Comparison of ENCODE assay signal across 21 mouse cellular contexts in genomic region chr10:67249486-67249885, GRCm38 (mm10). TPM values are rescaled to one million over a fixed set of nuclear protein-coding genes. Genes with fewer than 3 reads are reported as not detected.
DNase-seq lines count a peak whose midpoint lies in the region; TF ChIP-seq lines count a peak whose summit lies in the region.
"Had no signal": no experiment of that assay in that cellular context is flagged by ENCODE, and none has a peak within 500 bp of the region (broad histone marks: within the 10 kb centered on the region; RNA-seq: fewer than 3 reads in every experiment).

No protein-coding gene starts in this region.

- H3K27ac ChIP-seq in layer of hippocampus, adult 2 months: peak overlapping the region; percentile 76
- H3K27ac ChIP-seq: embryonic facial prominence, embryonic 13.5 days; heart, embryonic 13.5 days; kidney, postnatal 0 days; midbrain, embryonic 13.5 days; neural tube, embryonic 15.5 days; stomach, embryonic 15.5 days had no signal

- no peak for TF ChIP-seq CTCF in layer of hippocampus, adult 2 months (conservative IDR thresholded peaks at IDR 0.05)

- DNase-seq in adrenal gland, adult (ENCODE audit: inconsistent age in 2 of 2, low spot score in 1 of 2): peak; percentile 68 to 86
- DNase-seq in adrenal gland, adult 18-20 months (ENCODE audit: low spot score in 2 of 2): no peak
- DNase-seq in layer of hippocampus, adult 2 months (ENCODE audit: low spot score in 2 of 2): peak; percentile 40 to 45
- DNase-seq in layer of hippocampus, postnatal 25 days (ENCODE audit: extremely low spot score in 1 of 2, low spot score in 1 of 2): no peak
- peak; percentile 26 for DNase-seq in lung, postnatal 25 days (ENCODE audit: low spot score)
- DNase-seq in lung, postnatal 4 days: no peak
- peak; percentile 27 for DNase-seq in skeletal muscle tissue, adult 2 months (ENCODE audit: low read depth, low spot score)
- no peak for DNase-seq in spleen, postnatal 14 days (ENCODE audit: low spot score in 2 of 2)
- DNase-seq: cerebellum, adult 9-10 months; forebrain, postnatal 0 days; heart, postnatal 4 days; liver; liver, postnatal 0 days; spleen, adult 18-20 months had no signal

- H3K4me3 ChIP-seq in layer of hippocampus, adult 2 months: no peak overlapping the region
- H3K4me3 ChIP-seq: embryonic facial prominence, embryonic 13.5 days; heart, embryonic 13.5 days; midbrain, embryonic 13.5 days; myocyte; neural tube, embryonic 15.5 days; stomach, embryonic 15.5 days had no signal

RNA-seq across cellular contexts. Expression of gene Nrbf2, which starts 35.6 kb away (rescaled TPM):
- total RNA-seq in adrenal gland, adult 18-20 months (2021): 10 to 100 TPM; 18.1 to 23.7 TPM
- 10 to 100 TPM; 19.3 to 20.7 TPM for total RNA-seq in layer of hippocampus, adult 2 months (2021)
- total RNA-seq in layer of hippocampus, postnatal 25 days (2021): 10 to 100 TPM; 17.9 to 21.1 TPM

Comparison
In these comparisons a context has a peak if more than half of its experiments do, and no peak if none do; other contexts are left out.
1. DNase-seq: peak in adrenal gland, adult (2 of 2), layer of hippocampus, adult 2 months (2 of 2), lung, postnatal 25 days (single experiment) and skeletal muscle tissue, adult 2 months (single experiment); none in adrenal gland, adult 18-20 months (0 of 2), layer of hippocampus, postnatal 25 days (0 of 2), lung, postnatal 4 days (0 of 2) and spleen, postnatal 14 days (0 of 2).